Mouse (Mus musculus) cerebellum, adult 2 months (tissue): ENCODE data around the gene Pknox2.

ENCODE experiments used
- CTCF ChIP-seq: fragments of 200-500 bp; IDR thresholded peaks from 2 replicates; pipeline ENCODE4 v1.5.1; 2011; ENCODE audit warnings: low read depth, mild to moderate bottlenecking, control low read depth, low read length, moderate library complexity, borderline replicate concordance; ENCODE audit not compliant: insufficient read depth
- POLR2A ChIP-seq: fragments of 200-500 bp; IDR thresholded peaks from 2 replicates; pipeline ENCODE4 v1.6.1; 2011; ENCODE audit warnings: low read length, control low read depth, borderline replicate concordance; ENCODE audit not compliant: insufficient read depth

DNA sequence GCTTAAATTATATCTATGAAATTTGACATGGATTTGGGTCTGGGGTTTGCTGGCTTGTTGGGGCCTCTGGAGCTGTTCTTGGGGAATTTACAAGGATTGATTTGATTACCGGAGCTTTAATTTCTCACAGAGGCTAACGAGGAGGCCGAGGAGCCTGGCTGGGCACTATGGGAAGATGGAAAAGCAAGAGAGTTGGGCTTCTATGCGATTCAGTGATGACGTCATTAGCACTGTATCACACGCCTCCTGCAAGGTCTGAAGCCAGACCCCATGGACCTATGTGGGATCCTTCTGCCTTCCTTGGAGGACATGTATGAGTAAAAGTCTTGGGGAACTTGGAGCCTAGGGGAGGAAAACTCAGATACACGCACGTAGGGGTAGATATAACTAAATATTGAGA is 30.3 kb upstream of the Pknox2 start:
- TF ChIP-seq POLR2A (no peak), CTCF (no peak)
